Mouse (Mus musculus): ENCODE measurements around the gene Ldb3.

Ldb3 gene

DNA sequence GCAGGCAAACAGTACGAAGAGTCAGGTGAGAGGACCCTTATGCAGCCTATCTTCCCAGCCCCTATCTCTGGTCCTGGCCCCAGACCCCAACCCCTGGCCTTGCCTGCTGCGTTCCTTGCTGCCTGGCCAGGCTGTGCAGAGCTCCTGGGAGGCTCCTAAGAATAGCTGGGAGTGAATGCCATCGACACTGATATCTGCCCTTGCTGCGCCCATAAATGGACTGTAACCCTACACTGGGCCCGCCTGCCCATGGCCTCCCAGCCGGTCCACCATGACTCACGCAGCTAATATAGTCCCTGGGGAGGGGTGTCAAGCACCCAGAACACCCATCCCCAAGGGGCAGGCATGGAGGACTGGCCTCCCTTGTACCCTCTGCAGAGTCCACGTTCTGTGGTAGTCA is at the start of gene Ldb3:
Gene Ldb3 (minus strand): TSS at position 185 of the 400 bp plus-strand sequence.
- no peak for DNase-seq (ENCODE audit: low spot score in 2 of 2)

DNA sequence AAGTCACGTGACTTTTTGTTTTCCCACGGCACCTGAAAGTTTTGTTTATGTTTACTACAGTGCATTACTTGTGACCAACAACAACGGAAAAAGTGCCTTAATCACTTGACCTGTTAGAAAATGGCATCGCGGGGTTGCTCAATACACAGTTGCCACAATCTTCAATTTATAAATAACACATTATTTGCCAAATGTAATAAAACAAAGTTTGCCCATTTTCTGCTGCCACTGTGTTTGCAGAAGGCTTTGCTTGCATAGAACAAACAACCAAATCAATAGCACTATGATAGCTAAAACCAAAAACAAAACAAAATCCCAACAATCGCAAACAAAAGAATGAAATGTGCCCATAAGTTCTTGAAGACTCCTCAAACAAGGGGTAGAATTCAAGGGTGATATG is 47.2 kb upstream of the Ldb3 start:
- no peak for DNase-seq (ENCODE audit: low spot score in 2 of 2)

DNA sequence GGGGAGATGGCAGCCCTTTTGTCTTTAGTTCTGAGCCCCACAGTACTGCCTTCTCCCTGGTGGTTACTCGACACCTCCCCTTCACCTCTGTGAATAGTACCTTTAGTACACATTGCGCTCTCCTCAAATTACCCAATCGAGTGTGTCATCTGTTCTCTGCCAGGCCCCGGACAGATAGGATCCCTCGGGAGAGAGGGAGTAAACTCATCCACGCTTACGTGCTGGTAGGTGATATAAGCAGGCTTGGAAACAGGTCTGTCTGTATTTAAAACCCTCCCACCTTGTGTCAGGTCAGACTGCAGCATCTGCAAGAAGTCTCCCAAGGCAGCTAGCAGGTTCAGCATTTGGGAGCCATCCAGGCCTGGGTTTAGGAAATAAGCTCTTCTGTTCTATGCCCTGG is 46.7 kb upstream of the Ldb3 start:
- DNase-seq (ENCODE audit: low spot score in 2 of 2), result no peak

DNA sequence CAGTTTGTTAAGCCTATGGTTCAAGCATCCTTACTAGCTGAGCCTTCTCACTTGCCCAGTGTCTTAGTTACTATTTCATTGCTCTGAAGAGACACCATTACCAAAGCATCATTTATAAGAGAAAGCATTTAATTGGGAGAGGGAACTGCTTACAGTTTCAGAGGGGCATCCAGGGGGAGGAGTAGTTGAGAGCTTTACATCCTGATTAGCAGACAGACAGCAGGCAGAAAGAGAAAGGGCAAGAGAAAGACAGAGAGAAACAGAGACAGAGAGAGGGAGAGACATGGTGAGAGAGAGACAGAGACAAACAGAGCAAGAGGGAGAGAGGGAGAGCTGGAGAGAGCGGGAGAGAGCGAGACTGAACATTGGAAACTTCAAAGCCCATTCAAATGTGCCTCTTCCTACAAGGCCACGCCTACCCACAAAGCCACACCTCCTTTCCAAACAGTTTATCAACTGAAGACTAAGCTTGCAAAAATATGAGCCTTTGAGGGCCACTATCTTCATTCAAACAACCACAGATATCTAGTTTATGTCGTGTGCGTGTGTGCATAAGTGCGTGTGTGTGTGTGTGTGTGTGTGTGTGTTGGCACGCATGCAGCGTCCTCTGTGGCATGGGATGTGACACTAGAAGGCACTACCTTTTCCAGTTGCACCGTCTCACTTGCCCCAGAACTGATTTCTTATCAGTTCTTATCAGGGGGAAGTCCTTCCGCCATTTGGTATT is 44.4 kb upstream of the Ldb3 start:
- DNase-seq (ENCODE audit: low spot score in 2 of 2), result no peak

DNA sequence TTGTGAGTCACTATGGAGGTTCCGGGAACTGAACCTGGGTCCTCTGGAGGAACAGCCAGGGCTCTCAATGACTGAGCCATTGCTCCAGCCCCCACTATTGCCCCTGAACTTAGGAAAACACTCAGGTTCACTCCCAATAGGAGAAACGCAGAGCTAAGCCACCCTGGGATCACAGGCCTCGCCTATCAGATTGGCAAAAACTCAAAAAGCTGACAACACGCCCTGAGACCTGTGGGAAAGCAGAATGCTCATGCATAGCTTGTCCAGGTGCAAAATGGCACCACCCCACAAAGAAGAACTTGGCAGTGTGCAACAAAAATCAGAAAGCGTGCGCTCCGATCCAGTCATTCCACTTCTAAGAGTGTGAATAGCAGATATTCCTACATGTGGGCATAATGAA is 38.3 kb upstream of the Ldb3 start:
- DNase-seq (ENCODE audit: low spot score in 2 of 2), result no peak

DNA sequence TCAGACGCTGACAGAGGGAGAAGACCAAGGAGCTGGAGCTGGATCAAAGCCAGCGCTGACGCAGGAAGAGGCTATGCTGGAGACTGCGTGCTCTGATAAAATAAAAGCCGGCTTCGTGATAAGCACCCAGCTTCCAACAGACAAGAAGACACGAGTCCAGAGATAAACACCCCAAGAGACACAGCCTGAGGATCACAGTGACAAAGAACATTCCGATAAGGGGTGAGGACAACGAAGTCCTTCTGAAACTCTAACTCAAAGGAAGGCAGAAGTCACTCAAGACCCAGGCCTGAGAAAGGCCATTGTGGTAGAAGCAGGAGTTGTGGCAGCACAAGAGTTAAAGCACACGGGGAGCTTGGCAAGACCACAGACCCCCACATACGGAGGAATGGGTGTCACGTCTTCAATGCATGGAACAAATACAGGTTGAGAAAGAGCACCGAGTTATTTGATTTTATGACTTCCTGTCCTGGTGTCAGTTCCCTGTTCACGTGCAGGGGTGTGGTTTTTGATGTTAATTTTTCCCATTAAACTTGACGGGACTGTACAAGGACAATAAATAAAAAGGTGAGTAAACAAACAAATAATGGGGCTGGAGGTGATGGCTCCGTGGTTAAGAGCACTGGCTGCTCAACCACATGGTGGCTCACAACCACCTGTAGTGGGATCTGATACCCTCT is 35.2 kb upstream of the Ldb3 start:
- DNase-seq (ENCODE audit: low spot score in 2 of 2), result no peak

DNA sequence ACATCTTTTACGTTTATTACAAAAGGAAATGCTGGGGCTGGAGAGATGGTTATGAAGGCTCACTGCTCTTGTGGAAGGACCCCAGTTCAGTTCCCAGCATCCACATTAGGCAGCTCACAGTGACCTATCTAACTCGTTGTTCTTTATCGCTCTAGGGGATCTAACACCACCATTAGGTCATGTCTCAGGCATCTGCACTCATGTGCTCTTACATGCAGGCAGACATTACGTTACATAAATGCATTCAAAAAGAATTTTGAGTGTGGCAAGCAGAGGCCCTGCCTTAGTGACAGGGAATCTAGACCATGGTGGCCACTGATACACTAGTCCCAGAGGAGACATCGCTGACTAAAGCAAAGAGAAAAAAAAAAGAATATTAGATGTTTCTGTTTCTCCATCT is 34.6 kb upstream of the Ldb3 start:
- DNase-seq (ENCODE audit: low spot score in 2 of 2), result no peak

DNA sequence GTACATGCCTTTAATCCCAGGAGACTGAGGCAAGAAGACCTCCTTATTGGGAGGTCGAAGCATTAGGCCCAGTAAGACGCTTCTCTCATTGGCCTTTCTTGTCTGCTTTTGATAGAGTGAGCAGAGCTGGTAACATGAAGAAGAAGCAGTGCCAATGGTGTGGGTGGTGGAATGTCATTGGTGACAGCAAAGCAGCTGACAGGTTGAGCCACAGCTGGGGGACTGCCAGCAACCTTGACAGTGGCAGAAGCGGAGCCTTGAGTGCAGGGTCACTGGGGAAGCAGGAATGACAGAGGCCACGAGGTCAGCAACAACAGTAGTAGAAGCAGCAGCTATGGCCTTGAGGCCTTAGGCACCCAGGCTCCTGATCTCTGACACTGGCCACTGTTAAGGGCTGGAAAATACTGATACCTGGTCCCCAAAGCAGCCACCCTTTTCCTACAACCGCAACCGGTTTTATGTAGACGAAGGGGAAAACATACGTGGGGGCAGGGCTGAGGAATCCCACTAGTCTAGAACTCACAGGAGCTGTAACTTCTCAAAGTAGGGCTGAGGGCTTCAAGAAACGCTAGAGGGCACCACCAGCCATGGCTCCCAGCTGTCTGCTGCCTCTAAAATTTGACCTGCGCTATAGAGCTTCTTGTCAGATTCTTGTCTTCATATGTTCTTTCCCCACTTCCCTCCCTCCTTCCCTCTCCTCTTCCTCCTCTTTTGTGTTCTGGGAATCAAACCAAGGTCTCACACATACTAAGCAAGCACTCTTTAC is 32.3 kb upstream of the Ldb3 start:
- peak; percentile 20 to 40 for DNase-seq (ENCODE audit: low spot score in 2 of 2)

DNA sequence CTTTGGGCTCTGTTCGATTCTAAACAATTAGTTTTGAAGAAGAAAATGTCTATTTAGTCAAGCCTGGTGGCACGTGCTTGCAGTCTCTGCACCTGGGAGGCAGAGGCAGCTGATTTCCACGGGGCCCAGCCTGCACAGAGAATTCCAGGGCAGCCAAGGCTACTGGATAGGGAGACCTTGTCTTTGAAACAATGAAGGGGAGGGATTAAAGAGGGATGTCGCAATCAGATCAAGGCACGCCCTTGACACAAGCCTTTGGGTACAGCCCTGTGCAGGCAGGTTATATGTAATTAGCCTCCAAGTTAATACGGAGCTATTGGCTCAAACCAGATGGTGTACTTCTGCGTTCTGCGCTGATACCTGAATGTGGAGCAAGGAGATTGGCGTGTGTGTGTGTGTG is 30.3 kb upstream of the Ldb3 start:
- DNase-seq (ENCODE audit: low spot score in 2 of 2), result no peak

DNA sequence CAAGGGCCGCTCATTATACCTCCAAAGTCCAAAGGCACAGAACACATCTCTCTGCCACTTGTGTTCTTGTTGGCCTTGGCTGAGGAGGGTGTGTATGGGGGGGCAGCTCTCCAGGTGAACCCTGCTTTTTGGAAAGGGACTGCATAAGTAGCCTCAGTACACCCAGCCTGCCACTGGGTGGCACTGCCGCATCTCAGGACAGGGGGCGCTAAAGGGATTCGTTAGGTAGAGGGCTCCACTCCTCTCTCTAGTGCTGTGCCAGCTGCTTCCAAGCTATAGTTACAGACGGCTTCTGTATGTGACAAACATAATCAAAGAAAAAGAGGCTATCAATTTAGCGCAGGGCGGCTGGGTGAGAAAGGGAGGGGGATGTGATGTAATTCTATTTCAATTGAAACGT is 28.3 kb upstream of the Ldb3 start:
- DNase-seq (ENCODE audit: low spot score in 2 of 2), result peak; percentile 82 to 92

DNA sequence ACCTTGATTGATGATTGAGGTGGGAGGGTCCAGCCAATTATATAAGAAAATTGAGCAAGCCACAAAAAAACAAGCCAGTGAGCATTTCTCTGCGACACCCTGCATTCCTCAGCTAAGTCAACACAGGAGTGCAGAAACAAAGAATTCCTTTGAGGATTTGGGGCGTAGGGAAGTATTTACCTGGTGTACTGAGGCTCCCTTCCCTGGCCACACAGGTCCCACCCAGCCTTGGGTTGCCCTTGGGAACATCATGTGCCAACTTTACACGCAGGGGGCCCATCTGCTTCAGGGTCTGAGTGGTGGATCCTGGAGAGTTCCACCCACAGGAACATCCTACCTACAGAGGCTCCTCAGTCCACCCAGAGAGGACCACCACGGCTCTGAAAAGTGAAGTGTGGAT is 27.1 kb upstream of the Ldb3 start:
- DNase-seq (ENCODE audit: low spot score in 2 of 2), result no peak

DNA sequence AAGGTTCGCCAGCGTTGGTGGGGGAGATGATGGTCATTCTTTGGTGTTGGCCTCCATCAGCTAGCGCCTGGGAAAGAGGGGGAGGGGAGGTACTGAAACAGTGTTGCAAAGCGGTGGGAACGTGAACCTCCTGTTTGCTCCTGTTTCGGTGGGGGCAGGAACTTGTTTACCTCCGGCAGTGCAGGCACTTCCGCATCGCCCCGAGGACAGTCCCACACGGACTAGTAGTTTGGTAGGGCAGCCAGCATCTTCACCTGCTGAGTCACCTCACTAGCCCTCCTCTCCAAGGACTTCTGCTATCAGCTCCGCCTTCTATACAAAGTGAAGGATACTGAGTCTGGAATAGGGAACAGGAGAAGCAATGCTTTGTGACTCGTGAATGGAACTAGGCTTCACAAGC is 26.6 kb upstream of the Ldb3 start:
- DNase-seq (ENCODE audit: low spot score in 2 of 2), result no peak

DNA sequence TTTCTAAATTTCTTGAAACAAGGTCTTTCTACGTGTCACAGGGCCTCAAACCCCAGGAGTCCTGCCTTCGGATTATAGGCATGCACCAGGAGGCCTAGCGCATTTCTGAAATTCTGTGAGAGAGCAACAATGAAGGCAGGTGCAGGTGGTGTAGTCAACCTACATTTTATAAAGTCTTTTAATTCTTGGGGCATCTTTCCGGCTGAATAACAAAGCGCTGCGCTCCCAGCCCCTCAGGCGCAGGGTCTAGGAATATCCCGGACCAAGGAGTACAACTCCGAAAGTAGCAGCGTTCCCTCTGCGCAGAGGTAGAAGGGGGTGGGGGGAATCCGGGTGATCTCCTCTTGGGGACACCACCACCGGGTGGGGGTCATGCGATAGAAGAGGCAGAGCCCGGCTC is 26.1 kb upstream of the Ldb3 start:
- no peak for DNase-seq (ENCODE audit: low spot score in 2 of 2)

DNA sequence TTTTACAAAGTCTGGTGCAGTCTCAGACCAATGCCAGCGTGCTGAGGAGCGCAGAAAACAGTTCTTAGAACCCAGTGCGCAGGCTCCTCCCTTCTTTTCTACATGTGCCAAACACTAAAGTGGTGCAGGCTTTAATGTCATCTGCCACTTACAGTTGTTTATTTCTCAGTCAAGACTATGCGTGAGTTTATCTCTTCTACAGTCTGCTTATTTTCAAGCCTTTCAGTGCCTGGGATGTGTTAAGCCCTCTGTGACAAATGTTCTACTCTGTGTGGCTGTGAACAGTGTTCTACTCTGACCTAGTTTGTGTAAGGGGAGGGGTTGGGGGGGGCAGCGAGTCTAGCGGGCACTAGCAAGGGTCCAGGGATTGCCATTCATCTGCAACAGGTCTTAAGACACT is 25.0 kb upstream of the Ldb3 start:
- DNase-seq (ENCODE audit: low spot score in 2 of 2), result no peak

DNA sequence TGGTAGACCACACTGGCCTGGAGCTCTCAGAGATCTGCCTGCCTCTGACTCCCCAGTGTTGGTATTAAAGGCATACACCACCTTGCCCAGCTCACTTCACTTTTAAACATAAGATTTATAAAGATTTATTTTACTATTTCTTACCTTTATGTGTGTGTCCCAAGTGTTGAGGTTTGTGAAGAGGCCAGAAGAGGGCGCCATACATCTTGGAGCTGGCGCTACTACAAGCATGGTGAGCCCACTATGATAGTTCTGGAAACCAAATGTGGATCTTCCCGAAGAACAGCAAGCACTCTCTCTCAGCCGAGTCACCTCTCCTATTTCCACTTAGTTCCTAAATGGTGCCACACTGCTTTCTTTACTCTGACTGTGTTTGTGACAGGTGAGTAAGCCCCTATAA is 23.7 kb upstream of the Ldb3 start:
- DNase-seq (ENCODE audit: low spot score in 2 of 2), result peak in 1 of 2 experiments; percentile 19

DNA sequence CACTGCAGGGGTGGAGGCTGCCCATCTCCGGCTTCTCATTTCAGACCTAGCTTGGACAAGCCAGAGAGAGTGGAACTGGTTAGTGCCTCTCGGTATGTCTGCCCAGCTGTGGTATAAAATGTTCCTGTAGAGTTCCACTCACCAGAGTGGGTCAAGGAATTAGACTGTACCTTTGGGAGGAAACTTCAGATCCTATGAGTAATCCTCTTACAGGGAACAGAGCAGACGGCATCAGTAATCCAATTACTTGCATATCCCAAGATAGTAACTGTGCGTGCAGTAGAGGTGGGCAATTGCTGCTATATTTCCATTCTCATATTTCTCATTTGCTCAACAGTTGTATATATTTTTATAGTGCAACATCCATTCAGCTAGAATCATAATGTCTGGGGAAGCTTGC is 23.1 kb upstream of the Ldb3 start:
- DNase-seq (ENCODE audit: low spot score in 2 of 2), result no peak

DNA sequence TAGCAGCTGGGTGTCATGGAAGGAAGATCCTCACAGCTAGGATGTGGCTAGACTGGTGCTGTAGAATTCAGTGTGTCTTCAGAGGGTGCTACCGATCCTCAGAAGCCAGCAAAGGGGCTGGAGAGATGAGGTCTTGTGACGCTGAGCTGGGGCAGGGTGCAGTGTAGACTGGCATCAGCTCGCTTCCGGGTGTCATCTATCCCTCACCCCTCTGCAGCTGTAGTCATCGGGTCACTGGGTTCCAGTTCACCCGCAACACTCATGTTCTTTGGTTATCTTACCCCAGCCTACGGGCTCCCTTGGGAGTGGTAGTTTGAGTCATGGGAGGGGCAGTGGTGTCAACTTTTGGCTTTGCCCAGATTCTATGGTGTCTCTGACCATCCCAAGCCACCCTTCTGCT is 13.4 kb upstream of the Ldb3 start:
- DNase-seq (ENCODE audit: low spot score in 2 of 2), result no peak

DNA sequence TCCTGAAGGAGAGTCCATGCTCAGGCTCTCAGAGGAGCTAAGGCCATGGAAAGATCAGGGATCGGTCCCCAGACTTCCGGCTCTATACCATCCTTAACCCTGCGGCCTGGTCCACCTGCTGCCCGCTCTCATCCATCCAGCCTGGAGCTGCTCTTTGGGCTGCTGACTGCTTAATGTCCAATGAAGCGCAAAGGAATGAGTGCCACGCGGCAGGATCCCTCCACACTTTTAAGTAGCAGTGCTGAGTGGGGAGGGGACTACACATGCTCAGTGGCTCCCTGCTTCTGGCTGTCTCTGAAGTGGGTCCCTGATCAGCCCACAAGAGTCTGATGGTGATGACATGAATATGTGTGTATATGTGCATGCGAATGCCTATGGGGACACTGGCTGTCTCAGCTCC is 11.5 kb upstream of the Ldb3 start, which contains the start of gene Opn4:
Gene Opn4 (minus strand): TSS at position 202 of the 400 bp plus-strand sequence.
- DNase-seq (ENCODE audit: low spot score in 2 of 2), result no peak

DNA sequence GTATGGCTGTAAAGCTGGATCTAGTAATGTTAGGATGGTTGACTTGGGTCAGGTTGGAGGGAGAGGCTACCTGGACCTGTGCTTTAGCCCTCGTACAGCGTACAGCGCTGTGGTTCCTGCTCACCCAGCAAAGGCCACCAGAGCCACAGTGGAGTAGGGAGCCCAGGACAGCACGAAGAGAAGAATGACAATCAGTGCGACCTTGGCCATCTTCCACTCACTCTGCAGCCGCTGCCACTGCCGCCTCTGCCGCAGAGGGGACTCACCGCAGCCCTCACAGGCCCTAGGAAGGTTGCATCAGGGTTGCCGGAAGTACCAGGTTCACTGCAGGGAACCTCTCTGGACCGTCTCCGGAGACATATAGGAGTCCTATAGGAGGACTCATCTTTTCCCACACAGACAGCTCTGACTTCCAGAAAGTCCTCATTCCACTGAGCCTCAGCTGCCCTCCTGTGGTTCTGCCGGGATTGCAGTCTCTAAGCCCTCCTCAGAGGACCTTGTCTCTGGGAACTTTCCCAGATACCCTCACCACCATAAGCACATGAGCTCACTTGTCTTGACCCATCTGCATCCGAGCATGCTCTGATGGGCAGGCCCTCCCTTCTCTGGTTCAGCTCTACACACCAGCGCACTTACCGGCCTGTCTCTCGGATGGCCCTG is 7.2 kb upstream of the Ldb3 start:
- DNase-seq (ENCODE audit: low spot score in 2 of 2), result no peak

DNA sequence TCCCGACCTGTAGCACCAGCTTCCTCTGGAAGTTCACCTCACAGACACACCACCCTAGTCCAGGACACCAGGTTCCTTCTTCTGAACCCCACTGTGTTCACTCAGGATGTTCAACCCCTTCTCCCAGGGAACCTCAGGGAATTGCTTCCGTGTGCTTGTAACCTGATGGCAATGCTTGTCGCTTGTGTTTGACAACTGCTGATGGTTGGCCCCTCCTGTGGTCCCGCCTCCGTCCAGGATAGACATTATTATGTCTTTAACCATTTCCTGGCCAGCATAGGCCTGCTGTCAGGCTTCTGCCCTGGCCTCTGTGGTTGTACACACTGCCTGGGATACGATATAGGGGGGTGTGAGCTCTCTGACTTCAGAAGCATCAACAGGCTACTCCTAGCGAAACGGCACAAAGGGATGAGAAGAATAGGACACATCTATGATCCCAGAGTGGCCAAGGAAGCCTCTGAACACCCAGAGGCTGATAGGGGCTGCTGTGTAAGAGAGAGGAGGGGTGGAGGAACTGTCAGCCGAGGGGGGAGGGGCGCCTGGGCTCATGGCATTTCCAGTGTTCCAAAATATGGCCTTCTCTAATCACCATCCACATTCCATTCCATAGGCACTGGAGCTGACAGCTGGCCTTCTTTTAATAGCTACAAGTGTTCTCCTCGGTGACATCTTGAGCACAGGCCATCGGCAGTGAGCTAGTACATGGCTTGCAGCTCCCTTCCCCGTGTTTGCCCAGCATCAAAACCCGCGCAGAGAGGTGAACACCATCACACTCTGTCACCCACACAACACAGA is 3.5 kb upstream of the Ldb3 start:
- DNase-seq (ENCODE audit: low spot score in 2 of 2), result no peak

Data from right cerebral cortex, adult 2 months (tissue).